Mouse (Mus musculus) right cerebral cortex, postnatal 25 days (tissue): Measurements from ENCODE around the gene Ppp1r14d.

Experiments
- DNase-seq: peaks from one replicate; pipeline ENCODE4 v3.0.0; 2022

Gene Ppp1r14d

GRCm38 (mm10) chr2:119236682-119237209 lies 7.0 kb upstream of the Ppp1r14d start:
- no peak for DNase-seq

- no peak for DNase-seq
Measured at GRCm38 (mm10) chr2:119209176-119209507, 20.6 kb downstream of the Ppp1r14d start.

GRCm38 (mm10) chr2:119208344-119209175 lies 21.1 kb downstream of the Ppp1r14d start, which contains the start of the genes Zfyve19 and Dnajc17:
Gene Zfyve19, plus strand, starts transcription at chr2:119208617.
Gene Dnajc17, minus strand, starts transcription at chr2:119208795.
- DNase-seq, result peak; percentile 98

GRCm38 (mm10) chr2:119207961-119208343 lies 21.8 kb downstream of the Ppp1r14d start:
- no peak for DNase-seq

GRCm38 (mm10) chr2:119203871-119204460 lies 25.7 kb downstream of the Ppp1r14d start:
- no peak for DNase-seq

- DNase-seq, result no peak
Measured at GRCm38 (mm10) chr2:119202914-119203453, 26.7 kb downstream of the Ppp1r14d start.

- no peak for DNase-seq
Measured at GRCm38 (mm10) chr2:119198934-119199333, 30.8 kb downstream of the Ppp1r14d start.

GRCm38 (mm10) chr2:119198049-119198448 lies 31.7 kb downstream of the Ppp1r14d start:
- no peak for DNase-seq

GRCm38 (mm10) chr2:119197493-119197892 lies 32.2 kb downstream of the Ppp1r14d start:
- DNase-seq, result no peak

GRCm38 (mm10) chr2:119196316-119197108 lies 33.2 kb downstream of the Ppp1r14d start:
- no peak for DNase-seq

GRCm38 (mm10) chr2:119194140-119194539 lies 35.6 kb downstream of the Ppp1r14d start:
- DNase-seq, result no peak

GRCm38 (mm10) chr2:119190969-119191368 lies 38.7 kb downstream of the Ppp1r14d start:
- DNase-seq, result no peak

GRCm38 (mm10) chr2:119189029-119189710 lies 40.5 kb downstream of the Ppp1r14d start:
- DNase-seq, result peak; percentile 77

- no peak for DNase-seq
Measured at GRCm38 (mm10) chr2:119182914-119183313, 46.8 kb downstream of the Ppp1r14d start.

- no peak for DNase-seq
Measured at GRCm38 (mm10) chr2:119177384-119177939, 52.2 kb downstream of the Ppp1r14d start.

GRCm38 (mm10) chr2:119176761-119177160 lies 52.9 kb downstream of the Ppp1r14d start:
- no peak for DNase-seq

GRCm38 (mm10) chr2:119175614-119176013 lies 54.1 kb downstream of the Ppp1r14d start:
- no peak for DNase-seq

- no peak for DNase-seq
Measured at GRCm38 (mm10) chr2:119174866-119175265, 54.8 kb downstream of the Ppp1r14d start.

- DNase-seq, result no peak
Measured at GRCm38 (mm10) chr2:119173991-119174651, 55.6 kb downstream of the Ppp1r14d start, which contains the start of gene Gm14137. Gene Gm14137, plus strand, starts transcription at chr2:119174509.

- DNase-seq, result no peak
Measured at GRCm38 (mm10) chr2:119172862-119173576, 56.7 kb downstream of the Ppp1r14d start.

- no peak for DNase-seq
Measured at GRCm38 (mm10) chr2:119172446-119172845, 57.3 kb downstream of the Ppp1r14d start.
